Mouse (Mus musculus) CH12.LX (cell line): ENCODE measurements around the gene Agtrap.

Source experiments
- CHD1 ChIP-seq: IDR thresholded peaks from 2 replicates; pipeline ENCODE4 v1.6.1; 2012; ENCODE audit warnings: low read depth, low read length, improper control_type of control experiment, inconsistent platforms
- CTCF ChIP-seq, 2 experiments: IDR thresholded peaks in 1 of 2; conservative IDR thresholded peaks in 1 of 2; 2 replicates each; pipeline ENCODE4 v1.5.1; 2011 to 2012; ENCODE audit warnings: low read depth in 2 of 2, low read length in 2 of 2, improper control_type of control experiment in 1 of 2, inconsistent platforms in 1 of 2, mild to moderate bottlenecking in 1 of 2, moderate library complexity in 1 of 2
- E2F4 ChIP-seq: IDR thresholded peaks from 2 replicates; pipeline ENCODE4 v1.6.1; 2011; ENCODE audit warnings: low read depth, low read length, improper control_type of control experiment; ENCODE audit not compliant: insufficient replicate concordance
- ELF1 ChIP-seq: IDR thresholded peaks from 2 replicates; pipeline ENCODE4 v1.6.1; 2014; ENCODE audit warnings: low read depth, mild to moderate bottlenecking, inconsistent platforms, low read length, improper control_type of control experiment
- EP300 ChIP-seq: IDR thresholded peaks from 2 replicates; pipeline ENCODE4 v1.6.1; 2011; ENCODE audit warnings: low read length, improper control_type of control experiment
- JUND ChIP-seq: conservative IDR thresholded peaks from 2 replicates; pipeline ENCODE4 v1.6.1; 2011; ENCODE audit warnings: low read depth, low read length, improper control_type of control experiment
- MAFK ChIP-seq: IDR thresholded peaks from 2 replicates; pipeline ENCODE4 v1.6.1; 2011; ENCODE audit warnings: low read length, improper control_type of control experiment; ENCODE audit not compliant: insufficient replicate concordance
- MEF2A ChIP-seq: IDR thresholded peaks from 2 replicates; pipeline ENCODE4 v1.6.1; 2014; ENCODE audit warnings: low read depth, mild to moderate bottlenecking, inconsistent platforms, low read length, improper control_type of control experiment, borderline replicate concordance
- NELFE ChIP-seq: IDR thresholded peaks from 2 replicates; pipeline ENCODE4 v1.6.1; 2011; ENCODE audit warnings: low read depth, low read length, improper control_type of control experiment
- POLR2A ChIP-seq: IDR thresholded peaks from 2 replicates; pipeline ENCODE4 v1.6.1; 2011; ENCODE audit warnings: low read depth, mild to moderate bottlenecking, improper control_type of control experiment, low read length
- RAD21 ChIP-seq: IDR thresholded peaks from 2 replicates; pipeline ENCODE4 v1.6.1; 2011; ENCODE audit warnings: low read depth, mild to moderate bottlenecking, low read length, improper control_type of control experiment, moderate library complexity
- SMC3 ChIP-seq: IDR thresholded peaks from 2 replicates; pipeline ENCODE4 v1.6.1; 2011; ENCODE audit warnings: low read depth, low read length, improper control_type of control experiment
- USF1 ChIP-seq: IDR thresholded peaks from 2 replicates; pipeline ENCODE4 v1.6.1; 2014; ENCODE audit warnings: low read depth, mild to moderate bottlenecking, inconsistent platforms, low read length, improper control_type of control experiment

- no peak for TF ChIP-seq CTCF (conservative IDR thresholded peaks at IDR 0.05 in 1 of 2, IDR thresholded peaks at IDR 0.05 in 1 of 2; ENCODE audit: low read depth in 2 of 2, low read length in 2 of 2)
- TF ChIP-seq CHD1, result no peak
- TF ChIP-seq E2F4, result no peak
- TF ChIP-seq ELF1, result no peak
- no peak for TF ChIP-seq USF1
- no peak for TF ChIP-seq POLR2A
- TF ChIP-seq RAD21, result no peak
- no peak for TF ChIP-seq SMC3
- no peak for TF ChIP-seq NELFE
- TF ChIP-seq MEF2A, result no peak
- no peak for TF ChIP-seq EP300
- TF ChIP-seq MAFK, result no peak
- no peak for TF ChIP-seq JUND
These were observed 32.7 kb upstream of the Agtrap start for GRCm38 (mm10) chr4:148120555-148120954.
